Mouse (Mus musculus) adrenal gland, postnatal 25 days (tissue): ENCODE measurements around the gene Tpx2. TPM values are rescaled to one million over a fixed set of nuclear protein-coding genes. Genes with fewer than 3 reads are reported as not detected.

Experiments
- DNase-seq: peaks from one replicate; pipeline ENCODE4 v3.0.0; 2021; ENCODE audit warnings: mixed read lengths
- total RNA-seq: library from RNA; stranded (reverse); gene quantifications from 2 replicates; pipeline ENCODE4 v1.2.3, GENCODE M21; 2021

The Tpx2 gene
- total RNA-seq, 1 experiment from 2014 or later: 9.6 TPM

DNA sequence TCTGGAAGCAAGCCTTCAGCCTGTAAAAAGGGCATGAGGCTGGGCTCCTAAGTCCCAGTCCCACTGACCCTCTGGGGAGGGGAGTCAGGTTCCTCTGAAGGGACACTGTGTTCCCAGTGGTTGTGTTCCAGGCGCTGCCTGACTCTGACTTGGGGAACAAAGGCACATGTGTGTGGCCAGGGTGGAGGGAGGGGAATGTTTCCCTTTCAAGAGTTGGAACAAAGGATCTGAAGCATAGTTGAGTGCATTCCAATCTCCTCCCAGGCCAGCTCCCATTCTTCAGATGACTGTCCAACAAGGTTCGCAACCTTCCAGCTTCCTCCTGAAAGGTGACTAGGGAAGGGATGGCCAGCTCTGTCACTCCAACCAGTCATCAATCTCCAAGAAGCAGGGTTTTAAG is 27.4 kb upstream of the Tpx2 start:
- peak; percentile 30 for DNase-seq

DNA sequence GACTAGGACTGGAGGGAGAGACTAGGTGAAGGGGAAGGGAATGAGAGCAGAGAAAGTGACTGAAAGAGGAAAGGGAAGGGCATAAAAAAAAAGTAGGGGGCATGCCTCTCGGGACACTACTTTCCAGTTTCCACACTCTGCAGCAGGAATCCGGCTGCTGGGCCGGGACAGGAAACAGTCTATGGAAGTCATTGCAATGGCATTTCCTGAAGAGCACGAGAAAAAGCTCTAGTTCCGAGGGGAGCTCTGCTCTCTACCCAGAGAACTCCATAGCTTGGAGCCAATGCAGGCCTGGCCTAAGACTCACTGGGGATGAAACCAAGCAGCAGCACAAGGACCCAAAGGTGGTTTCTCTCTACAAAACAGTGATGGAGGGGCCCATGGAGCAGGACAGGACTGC is 26.7 kb upstream of the Tpx2 start:
- DNase-seq: peak; percentile 17

DNA sequence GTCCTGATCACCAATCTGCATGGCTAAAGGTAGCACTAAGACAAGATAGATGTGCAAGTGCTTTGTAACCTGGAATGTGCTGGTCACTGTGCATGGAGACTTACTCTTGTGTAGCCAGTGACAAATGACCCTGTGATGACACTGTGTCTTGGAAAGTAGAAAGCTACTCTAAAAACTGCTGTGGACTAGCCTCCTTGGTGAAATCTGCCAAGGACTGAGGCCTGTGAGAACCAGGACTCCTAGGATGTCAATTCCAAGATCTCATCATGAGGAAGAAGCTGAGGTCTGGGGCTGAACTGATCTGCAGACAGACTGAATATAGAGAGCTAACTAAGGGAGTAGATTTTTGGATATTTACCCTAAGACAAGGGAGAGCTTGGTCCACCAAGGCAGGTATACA is 26.2 kb upstream of the Tpx2 start:
- no peak for DNase-seq

DNA sequence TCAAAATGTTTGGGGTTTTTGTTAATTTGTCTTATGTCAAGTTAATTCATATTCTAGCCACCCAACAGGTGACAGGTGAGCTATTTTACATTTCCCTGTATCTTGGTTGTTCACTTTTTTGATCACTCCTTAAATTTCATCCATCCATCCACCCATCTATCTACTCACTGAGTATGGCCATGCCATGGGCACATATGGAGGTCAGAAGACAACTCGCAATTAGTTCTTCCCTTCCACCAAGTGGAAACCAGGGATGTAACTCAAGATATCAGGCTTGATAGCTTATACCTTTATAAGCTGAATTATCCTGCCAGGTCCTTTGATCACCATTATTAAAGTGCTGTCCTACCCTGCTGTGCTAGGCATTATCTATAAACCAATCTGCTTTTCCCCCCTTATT is 24.0 kb upstream of the Tpx2 start:
- no peak for DNase-seq

DNA sequence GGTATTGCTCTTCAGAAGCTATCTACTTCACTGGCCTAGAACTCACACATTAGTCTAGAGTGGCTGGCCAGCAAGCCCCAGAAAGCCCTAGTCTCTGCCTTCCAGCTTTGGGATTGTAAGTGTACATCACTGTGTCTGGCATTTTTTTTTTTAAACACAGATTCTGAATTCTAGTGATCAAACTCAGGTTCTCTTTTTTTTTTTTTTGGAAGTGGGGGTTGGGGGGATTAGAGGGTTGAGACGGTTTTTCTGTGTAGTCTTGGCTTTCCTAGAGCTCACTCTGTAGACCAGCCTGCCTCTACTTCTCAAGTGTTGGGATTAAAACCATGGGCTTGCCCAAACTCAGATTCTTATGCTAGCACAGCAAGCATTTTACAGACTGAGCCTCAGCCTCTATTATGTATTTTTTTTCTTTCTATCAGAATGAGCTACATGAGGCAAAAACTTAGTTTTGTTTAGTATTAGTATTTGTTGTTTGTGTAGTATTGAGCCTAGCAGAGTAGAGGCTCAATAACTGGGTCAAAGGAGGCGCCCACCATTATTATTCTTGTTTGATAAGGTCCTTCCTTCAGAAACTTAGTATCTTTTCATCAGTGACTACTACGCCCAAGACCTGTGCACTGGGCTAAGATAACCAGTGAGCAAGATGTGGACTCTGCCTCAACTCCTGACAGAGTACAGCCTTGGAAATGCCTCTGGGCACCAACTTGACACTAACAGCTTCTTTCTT is 23.2 kb upstream of the Tpx2 start:
- DNase-seq: no peak

DNA sequence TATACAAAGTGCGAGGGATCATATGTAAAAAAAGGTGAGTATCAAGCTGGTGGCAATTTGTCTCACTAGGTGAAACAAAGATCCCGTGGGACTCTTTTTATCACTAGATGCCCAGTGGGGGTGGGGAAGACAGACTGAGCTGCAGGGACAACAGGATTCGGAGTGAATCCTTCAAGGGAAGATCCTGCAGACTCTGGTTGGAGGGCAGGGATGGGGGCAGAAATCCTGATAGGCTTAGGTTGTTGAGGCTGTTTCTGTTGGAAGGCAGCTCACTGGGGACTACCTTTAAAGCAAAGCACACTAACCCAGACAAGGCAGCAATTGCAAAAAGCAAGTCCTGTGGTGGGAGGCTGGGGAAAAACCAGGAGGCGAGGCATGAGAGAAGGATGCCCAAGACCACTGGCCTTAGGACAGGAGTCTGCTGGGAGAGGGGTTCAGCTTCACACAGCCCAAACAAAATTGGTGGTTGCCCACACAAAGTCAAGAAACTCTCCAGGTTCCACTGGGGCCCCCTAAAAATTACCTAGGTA is 22.5 kb upstream of the Tpx2 start:
- no peak for DNase-seq

DNA sequence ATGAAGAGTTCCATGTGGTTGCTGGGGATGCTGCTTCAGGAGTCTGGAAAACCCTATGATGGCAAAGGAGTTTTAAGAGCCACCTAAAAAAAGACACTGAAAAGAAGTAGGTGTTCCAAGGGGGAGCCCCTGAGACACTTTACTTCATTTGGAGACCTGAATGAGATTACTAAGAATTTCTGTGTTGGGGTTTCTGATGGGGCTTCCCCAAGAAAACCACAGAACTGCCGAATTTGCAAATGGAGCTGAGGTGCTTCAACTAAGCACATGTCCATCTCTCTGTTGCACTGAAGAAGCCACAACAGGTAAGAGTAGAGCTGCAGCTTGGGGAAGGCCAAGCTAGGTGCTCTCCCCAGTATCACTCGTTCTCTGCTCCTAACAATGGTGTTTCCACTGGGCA is 22.1 kb upstream of the Tpx2 start:
- DNase-seq: no peak

DNA sequence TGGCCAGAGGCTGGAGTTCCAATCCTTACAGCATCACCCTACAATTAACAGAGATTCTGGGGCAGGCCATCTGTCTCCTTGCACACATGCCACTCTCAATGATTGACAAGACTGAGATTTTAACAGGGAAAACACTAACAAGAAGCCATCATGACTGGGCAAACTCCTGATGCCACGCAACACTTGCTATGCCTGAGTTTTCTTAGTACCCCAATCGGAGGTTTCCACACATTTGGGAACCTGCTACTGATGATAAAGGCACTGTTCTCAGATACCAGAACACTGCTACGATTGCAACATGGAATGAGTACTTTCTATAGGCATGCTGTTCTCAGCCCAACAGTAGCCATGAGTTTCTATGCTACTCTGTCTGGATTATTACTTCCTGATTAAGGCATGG is 21.3 kb upstream of the Tpx2 start:
- DNase-seq: no peak

DNA sequence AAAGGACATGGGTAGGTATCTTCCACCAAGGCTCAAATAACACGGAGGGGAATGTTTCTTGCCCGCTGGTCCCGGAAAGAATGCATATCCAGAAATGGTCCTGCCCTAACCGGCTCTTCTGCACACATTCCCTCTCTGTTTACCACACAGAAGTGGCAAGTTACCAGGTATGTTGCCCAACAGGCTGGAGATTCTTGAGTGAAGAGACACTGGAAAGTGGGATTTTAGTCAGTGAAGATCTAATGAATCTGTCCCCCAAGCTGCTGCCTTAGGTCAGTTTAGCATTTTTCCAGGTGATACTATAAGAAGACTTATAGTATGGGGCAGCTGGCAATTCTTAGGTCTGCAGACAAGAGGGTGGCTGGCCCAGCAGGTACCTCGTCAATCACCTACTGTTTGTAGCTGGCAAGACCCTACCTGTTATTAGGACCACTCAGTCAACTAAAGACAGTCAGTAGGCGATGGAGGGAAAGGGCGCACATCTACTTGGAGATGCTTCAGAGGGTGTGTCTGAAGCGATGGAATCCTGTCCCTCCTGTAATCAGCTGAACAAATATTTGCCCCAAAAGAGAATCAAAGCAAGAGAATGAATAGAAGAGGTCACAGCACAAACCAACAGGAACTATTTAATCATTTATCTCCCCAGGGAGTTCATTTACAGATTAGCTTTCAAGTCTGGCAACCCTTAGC is 20.3 kb upstream of the Tpx2 start:
- DNase-seq: no peak

DNA sequence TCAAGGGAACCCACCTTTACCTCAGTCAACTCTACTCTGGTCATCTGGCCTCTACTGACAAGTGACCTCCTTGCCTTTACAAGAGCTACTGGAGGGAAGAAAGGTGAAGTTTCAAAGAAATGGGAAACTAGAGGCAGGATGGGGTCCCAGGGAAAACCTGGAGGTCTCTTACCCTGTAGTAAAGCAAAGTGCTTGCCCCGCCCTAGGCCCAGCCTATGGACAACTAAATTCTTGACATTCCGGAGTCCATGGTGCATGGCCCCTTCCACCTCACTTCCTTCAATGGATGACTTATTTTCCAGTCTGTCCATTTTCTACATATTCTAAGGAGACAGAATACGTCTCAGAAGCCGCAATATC is 19.8 kb upstream of the Tpx2 start:
- DNase-seq: no peak

DNA sequence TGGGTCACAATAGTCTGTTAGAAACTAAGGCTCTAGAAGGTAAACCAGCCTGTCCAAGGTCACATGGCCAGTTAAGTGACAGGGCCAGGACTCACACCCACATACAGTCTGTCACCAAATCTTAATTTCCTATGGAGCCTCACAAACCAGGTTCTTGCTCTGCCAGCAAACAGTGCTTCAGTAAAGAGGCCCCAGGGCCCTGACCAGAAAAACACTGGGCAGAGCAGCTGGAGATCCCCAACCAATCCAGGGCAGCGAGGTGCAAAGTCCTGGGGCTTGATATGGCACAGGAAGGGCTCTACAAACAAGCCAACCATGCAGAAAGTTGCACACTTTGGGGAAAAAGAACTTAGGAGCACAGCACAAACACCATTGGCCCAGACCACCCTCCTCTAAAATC is 19.2 kb upstream of the Tpx2 start:
- DNase-seq: no peak

DNA sequence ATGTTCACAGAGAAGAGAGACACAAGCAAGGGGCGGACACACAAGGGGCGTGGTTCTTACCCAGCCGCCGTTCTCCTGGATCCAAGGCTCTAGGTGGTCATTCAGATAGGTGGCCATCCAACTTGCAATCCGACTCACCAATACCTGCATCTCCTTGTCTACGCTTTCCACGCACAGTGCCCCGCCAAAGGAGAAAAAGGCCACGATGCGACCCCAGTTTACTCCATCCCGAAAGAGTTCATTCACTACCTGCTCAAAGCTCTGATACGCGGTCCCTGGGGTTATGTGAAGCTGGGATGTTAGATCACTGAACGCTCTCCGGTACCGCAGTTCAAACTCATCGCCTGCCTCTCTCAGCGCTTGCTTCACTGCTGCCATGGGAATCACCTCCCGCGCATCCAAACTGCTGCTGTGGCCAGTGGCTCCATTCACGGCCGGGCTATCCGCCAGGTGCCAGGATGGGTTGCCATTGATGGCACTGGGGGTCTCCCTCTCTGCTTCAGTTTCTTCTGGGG is 18.3 kb upstream of the Tpx2 start:
- DNase-seq: peak; percentile 14

DNA sequence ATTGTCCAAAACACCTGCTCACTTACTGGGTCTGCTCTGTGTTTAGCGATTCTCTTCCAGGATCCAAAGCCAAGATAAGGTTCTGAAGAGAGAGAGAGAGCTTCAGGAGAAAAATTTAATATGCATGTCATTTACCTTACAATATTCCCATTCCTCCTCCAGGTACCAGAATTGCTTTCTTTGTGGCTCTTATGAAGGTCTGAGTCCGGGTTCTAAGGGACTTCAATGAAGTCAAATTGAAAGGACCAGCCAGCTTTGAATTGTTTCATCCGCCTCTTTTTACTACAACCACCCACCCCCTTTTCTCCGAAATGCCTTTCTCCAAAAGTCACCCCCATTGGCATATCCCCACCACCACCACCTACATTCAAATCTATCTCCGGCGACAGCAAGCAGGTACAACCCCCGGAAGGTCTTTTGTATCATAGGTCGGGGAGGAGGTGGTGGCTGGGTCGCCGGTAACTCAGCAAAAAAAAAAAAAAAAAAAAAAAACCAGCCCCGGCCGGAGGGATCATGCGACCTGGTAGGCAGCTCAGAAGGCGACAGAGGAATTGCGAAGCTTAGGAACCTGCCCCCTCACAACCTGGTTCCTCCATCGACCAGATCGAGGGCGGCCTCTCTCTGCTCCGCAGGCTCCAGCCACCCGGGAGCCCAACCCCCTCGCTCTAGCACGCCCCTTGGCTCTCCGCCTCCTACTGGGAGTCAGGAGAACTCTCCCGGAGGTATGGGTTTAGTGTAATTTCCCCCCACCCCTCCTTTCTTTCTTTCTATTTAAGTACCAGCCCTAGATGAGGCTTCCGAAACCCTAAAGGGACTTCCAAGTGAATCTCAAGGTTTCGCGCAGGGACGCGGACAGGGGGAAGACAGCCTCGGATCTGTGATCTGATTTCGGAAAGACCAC is 17.5 kb upstream of the Tpx2 start:
- DNase-seq: peak; percentile 91

DNA sequence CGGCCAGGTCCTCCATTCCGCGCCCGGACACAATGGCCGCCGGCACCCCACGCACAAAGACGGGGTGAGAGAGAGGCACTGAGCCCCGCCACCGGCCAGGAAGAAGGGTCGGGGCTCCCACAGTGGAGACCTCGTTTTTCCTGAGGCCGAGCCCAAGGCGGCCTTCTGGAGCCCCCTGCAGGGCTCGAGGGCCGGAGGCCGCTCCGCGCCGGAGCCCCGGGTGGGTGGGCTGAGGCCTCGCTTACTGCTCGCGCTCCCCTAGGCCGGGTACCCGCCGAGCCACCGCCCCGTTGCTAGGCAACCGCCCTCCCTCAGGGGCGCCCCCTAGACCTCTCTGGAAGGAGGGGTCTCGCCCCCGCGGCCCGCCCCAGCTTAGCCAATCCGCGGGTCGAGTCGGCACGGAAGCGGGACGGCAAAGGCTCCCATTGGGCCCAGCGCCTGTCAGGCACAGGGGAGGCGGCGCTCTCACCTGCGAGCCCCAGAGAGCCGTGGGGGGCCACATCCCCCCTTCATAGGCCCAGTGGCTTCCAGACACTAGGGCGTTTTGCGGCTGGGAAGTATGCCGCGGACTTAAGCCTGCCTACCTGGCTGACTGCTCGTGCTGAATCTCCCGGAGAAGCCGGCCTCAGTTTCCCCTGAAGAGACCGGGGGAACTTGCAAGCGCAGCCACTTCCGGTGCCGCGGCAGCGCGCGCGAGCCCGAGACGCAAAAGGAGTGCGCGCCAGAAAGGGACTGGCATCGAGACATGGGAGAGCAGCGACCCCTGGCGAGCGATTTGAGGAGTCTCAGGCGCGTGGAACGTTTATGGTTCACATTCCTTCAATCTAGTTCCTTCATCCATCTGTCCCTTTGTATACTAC is 16.5 kb upstream of the Tpx2 start, which contains the start of gene Bcl2l1:
Bcl2l1 (minus strand) TSS at position 710 of the 860 bp plus-strand sequence.
- DNase-seq: peak; percentile 99

DNA sequence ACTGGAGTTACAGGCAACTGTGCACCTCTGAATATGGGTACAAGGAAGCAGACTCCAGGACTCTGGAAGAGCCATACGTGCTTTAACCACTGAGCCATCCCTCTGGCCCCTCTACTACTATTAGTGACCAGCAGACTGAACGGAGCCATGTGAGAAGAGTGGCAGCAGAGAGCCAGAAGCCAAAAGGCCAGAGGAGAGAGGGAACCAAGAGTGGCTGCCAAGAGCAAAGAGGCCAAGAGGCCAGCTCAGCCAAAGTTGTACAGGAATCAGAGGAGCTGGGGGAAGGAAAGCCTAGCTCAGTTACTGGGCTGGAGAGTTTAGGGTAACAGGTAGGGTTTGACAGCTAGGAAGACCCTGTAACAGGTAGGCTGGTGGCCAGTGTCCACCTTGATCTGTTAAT is 8.5 kb upstream of the Tpx2 start:
- DNase-seq: no peak

DNA sequence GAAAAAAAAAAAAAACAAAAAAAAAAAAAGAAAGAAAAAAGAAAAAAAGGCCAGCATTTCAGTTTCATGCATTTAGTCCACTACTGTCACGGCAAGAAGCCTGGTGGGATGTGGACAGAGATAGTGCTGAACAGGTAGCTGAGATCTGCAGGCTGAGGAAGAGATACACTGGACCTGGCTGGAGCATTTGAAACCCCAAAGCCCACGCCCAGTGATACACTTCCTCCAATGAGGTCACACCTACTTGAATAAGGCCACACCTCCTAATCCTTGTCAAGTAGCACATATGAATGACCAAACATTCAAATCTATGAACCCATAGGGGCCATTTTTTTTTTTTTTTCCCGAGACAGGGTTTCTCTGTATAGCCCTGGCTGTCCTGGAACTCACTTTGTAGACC is 5.0 kb upstream of the Tpx2 start:
- no peak for DNase-seq

DNA sequence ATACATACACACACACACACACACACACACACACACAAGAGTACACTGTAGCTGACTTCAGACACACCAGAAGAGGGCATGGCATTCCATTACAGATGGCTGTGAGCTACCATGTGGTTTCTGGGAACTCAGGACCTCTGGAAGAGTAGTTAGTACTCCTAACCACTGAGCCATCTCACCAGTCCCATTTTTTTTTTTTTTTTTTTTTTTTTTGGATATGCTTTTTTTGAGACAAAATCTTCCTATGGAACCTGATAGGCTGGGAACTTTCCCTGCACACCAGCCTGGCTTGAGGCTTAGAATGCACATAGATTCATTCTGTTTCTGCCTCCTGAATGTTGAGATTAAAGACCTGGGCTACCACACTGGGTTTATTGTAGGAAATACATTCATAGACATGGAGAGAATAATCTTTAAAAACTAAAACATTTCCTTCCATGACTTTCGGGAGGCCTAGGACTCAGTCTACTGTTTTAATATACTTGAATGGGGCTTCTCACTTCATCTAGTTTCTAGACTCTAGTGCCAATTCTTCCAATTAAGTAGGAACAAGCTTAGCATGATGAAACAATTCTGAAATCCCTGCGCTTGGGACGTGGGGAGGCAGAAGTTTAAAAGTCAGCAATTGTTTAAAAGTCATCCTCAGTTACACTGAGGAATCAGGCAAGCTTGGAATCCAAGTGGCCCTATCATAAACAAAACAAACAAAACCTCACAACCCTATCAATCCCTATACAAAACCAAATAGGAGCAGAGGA is 528 bp upstream of the Tpx2 start:
- DNase-seq: no peak

DNA sequence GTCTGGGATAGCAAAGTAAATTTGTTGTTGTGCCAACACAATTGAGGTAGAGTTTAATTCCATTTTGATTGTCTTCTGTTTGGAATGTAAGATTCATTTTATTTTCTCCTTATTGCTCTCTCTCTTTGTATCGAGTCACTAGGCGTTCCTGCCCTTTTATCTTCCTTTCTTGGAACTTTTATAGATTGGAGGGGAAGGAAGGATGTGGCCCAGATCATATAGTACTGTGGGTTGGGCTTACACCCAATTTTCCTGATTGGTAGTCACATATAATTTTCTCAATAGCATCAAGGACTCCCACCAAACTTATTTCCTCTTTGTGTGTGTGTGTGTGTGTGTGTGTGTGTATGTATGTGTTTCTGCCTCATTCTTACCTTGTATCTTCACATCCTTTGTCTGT is 702 bp downstream of the Tpx2 start:
- no peak for DNase-seq

DNA sequence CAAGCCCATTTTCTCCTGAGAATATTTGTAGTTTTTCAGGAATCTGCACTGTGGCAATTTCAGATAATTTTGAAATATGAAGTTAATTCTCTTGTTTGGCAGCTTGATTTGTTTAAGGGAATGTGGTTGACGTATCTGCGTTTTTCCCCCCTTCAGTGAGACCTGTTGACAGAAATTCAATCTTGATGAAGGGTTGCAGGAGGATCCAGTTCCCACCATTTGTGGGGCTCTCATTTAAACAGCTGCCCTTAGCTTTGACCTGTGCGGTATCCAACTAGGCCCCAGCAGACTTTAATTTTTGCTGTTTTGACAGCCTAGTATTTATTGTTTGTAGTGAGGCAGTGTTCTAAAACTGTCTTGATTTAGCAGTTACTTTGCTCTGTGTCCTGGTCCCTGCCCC is 11.7 kb downstream of the Tpx2 start:
- no peak for DNase-seq

DNA sequence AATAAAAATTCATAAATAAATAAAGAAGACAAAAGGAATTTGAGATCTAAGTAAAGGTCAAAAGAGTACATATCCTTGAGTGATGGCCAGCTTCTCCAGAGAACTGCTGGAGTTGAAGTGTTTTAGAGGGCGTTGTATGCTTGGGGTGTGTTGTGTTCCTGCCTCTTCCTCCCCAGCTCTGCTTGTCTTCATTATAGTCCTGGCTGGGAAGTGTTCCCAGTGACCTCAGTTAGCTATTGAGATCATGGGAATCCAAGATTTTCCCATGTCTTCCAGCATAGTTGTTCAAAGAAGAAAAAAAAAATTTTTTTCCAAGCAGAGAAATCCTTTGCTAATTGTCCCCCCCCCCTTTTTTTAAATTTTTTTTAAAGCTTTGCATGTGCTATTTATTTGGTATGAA is 14.1 kb downstream of the Tpx2 start:
- no peak for DNase-seq

DNA sequence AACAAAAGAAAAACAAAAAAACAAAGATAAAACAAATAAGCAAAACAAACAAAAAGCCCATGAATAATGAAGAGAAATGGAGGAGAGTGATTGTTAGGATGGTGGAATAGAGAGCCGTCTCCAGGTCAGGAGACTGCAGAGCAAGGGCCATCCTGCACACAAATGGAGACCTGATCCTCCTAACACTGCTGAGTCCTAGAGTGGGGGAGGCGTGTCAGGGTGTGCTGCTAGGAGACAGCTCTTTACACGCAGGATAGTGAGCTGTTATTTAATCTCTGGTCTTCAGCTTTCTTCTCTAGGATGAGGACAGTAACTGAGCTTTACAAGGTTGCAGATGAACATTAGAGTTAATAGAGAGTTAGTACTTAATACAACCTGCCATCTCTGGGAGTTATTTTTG is 14.9 kb downstream of the Tpx2 start:
- DNase-seq: no peak
